Mouse (Mus musculus): ENCODE data around the gene C1qb. TPM values are rescaled to one million over a fixed set of nuclear protein-coding genes. Genes with fewer than 3 reads are reported as not detected.

C1qb gene
- 1 to 10 TPM; 1.8 to 2.3 TPM for total RNA-seq (2023)

DNA sequence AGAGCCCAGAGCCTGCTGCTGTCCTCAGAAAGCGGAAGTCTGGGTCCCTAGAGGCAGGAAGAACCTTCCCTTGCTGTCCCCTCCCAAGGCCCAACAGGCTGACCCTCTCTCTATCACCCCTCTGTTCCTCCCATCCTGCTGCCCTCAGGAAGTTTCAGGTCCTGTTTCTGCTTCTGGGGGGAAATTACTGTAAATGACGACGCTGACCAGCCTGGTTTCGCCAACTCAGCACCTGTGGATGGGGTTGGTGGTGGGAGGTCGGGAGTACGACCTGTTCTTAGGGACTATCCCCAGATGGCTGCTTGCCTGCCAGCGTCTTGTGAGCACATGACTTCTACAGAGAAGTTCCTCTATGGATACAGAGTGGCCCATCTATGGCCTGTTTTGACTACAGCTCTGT is at the start of gene C1qb:
Gene C1qb (minus strand): TSS at position 87 of the 400 bp plus-strand sequence.

DNA sequence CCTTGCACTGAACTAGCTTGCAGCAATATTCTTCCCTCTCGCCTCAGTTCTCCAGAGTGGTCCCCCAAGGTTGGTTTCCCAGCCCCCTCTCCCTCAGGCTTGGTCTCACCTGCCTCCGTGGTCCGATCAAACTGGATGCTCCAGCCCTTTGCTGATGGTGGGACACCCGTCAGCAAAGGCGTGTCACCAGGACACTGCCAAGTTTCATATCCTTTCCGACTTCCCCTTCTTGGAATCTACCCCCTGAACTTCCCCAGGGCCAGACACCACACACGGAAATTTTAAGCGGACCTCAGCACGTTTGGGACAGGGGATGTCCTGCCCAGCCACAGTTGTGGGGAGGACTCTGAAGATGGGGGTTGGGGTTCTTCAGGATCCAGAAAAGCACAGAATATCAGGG is 12.7 kb upstream of the C1qb start, which contains the start of gene C1qa:
Gene C1qa (minus strand): TSS at position 167 of the 400 bp plus-strand sequence.

DNA sequence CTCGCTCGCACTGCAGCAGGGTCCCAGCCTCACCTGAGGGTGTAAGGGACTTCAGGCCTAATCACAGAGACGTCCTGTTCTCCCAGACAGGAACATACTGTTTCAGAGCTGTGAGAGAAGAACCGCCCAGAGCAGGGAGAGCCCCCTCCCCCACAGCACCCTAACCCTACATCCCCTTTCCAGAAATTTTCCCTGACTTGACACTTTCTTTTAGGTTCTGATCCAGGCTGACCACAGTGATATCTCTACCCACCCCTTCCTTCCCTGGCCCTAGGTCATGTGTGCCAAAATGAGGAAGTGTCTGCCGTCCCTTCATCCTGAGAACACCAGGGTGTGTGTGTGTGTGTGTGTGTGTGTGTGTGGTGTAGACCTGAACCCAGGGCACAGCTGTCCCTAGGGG is 6.8 kb upstream of the C1qb start, which contains the start of gene C1qc:
Gene C1qc (minus strand): TSS at position 255 of the 400 bp plus-strand sequence.

DNA sequence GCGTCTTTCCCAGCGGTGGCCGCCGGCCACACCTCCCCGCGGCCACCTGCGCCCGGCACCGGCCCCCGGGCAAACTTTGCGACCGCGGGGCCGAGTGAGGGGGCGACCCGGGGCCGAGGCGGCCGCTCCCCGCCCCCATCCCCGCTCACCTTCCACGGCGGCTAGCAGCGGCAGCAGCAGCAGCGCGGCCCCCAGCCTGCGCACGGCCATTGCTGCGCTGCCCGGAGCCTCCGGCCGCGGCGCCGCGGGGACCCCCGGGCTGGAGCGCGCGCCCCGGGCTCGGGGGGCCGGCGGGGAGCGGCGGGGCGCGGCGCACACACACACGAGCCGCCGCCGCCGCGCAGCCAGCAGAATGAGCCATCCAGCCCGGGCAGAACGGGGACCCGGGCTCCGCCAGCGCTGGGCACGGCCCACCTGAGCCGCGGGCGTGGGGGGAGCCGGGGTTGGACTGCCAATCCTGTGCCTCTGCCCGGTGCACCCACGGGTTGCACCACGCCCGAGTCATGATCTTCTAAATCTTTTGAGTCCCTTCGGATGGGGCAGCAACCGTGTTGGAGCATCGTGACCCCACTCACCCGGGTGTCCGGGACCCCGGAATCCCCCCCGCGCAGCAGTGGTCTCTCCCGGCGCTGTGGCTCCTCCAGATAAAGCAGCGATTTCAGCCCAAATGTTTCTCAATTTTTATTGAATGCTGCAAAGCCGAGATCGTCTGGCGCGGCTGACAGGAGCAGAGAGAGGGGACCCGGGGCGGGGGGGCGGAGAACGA is 50.2 kb downstream of the C1qb start, which contains the start of gene Ephb2:
Gene Ephb2 (minus strand): TSS at position 368 of the 766 bp plus-strand sequence.

Other genes with a start within 250 kb of the C1qb start
- under 1 TPM; 0.07 to 0.13 TPM for gene Ephb2, start 50.2 kb downstream of the C1qb start, total RNA-seq (2023)
- gene C1qc, start 6.9 kb upstream of the C1qb start, total RNA-seq (2023), result 1 to 10 TPM in 1 of 2 experiments, under 1 TPM in 1; 0.68 to 2.0 TPM
- gene C1qa, start 12.6 kb upstream of the C1qb start, total RNA-seq (2023), result 1 to 10 TPM; 1.1 to 1.9 TPM
- gene Epha8, start 70.6 kb upstream of the C1qb start, total RNA-seq (2023), result not detected
- gene Zbtb40, start 162.6 kb upstream of the C1qb start, total RNA-seq (2023), result 1 to 10 TPM; 6.7 to 7.6 TPM

Measured in neutrophil, adult 83 days (primary cell).